Mouse (Mus musculus) embryonic stem cell, embryonic (primary cell): ENCODE results near the gene Pard6a.

Experiments
- CTCF ChIA-PET, 4 experiments: fragments of 300-600 bp in 2 of 4; fragments of 350-600 bp in 2 of 4; sonication (Branson Sonifier 250); formaldehyde crosslinking; loops; one replicate each; lab custom pipeline; 2022; ENCODE audit warnings: inconsistent platforms in 2 of 4; lab: Charles Lee
- POLR2A ChIA-PET, 4 experiments: fragments of 300-600 bp in 2 of 4; fragments of 350-600 bp in 2 of 4; sonication (Branson Sonifier 250); formaldehyde crosslinking; loops; one replicate each; lab custom pipeline; 2022; ENCODE audit warnings: antibody characterized with exemption in 4 of 4, inconsistent platforms in 1 of 4; lab: Charles Lee

Gene Pard6a

GRCm38 (mm10) chr8:105700966-105701824 lies at the start of gene Pard6a, which contains the start of gene Acd:
Gene Pard6a, plus strand, starts transcription at chr8:105701148.
Gene Acd, minus strand, starts transcription at chr8:105701102.
- ChIA-PET POLR2A (interaction anchor here (0.6 to 5.7 kb wide), 43 partner anchors 8 to 356 kb away, joined by 3 to 58 read pairs (median 4); partner anchors contain the start of genes Carmil2 (in 3 of the 4), Agrp (in 2 of the 4), Ctcf (in 2 of the 4) and Gfod2 (in 2 of the 4)), CTCF (interaction anchor here in 3 of 4 experiments (0.5 to 1.6 kb wide), 12 partner anchors 13 to 263 kb away, joined by 3 to 7 read pairs (median 4); partner anchors contain the start of gene Tppp3 (in 1 of the 3))

- ChIA-PET CTCF (interaction anchor here in 3 of 4 experiments (0.5 to 1.6 kb wide), 5 partner anchors 20 to 642 kb away, joined by 3 to 6 read pairs (median 3); partner anchors contain the start of genes Agrp (in 1 of the 3) and Ctcf (in 1 of the 3)), POLR2A (interaction anchor here in 3 of 4 experiments (0.7 to 19.4 kb wide), 8 partner anchors 8 to 1375 kb away, joined by 3 to 236 read pairs (median 4); partner anchors contain the start of genes Agrp (in 1 of the 3) and Ctcf (in 1 of the 3))
Measured at GRCm38 (mm10) chr8:105657641-105658040, 43.3 kb upstream of the Pard6a start.

- ChIA-PET POLR2A (interaction anchor here in 3 of 4 experiments (0.6 to 19.4 kb wide), 23 partner anchors 9 to 283 kb away, joined by 3 to 236 read pairs (median 5); partner anchors contain the start of genes Agrp (in 2 of the 3), Ctcf (in 2 of the 3), Acd (in 1 of the 3) and Pard6a (in 1 of the 3)), CTCF (interaction anchor here (0.6 to 1.5 kb wide), 37 partner anchors 8 to 1021 kb away, joined by 3 to 11 read pairs (median 5); partner anchors contain the start of genes Agrp (in 2 of the 4), Ctcf (in 2 of the 4), Acd (in 1 of the 4) and Pard6a (in 1 of the 4))
Measured at GRCm38 (mm10) chr8:105661167-105661566, 39.8 kb upstream of the Pard6a start.

- ChIA-PET POLR2A (interaction anchor here in 2 of 4 experiments (0.8 to 2.6 kb wide), 5 partner anchors 10 to 17 kb away, joined by 3 to 13 read pairs (median 4); no protein-coding TSS in a partner anchor), CTCF (interaction anchor here in 1 of 4 experiments (0.6 kb wide), 1 partner anchor 20 kb away, joined by 3 read pairs; no protein-coding TSS in a partner anchor)
Measured at GRCm38 (mm10) chr8:105677891-105678290, 23.1 kb upstream of the Pard6a start.

GRCm38 (mm10) chr8:105685325-105685724 lies 15.6 kb upstream of the Pard6a start:
- CTCF ChIA-PET = interaction anchor here (0.6 to 4.1 kb wide), 8 partner anchors 18 to 1768 kb away, joined by 3 to 20 read pairs (median 4); partner anchors contain the start of gene Ripor1 (in 1 of the 4)
- POLR2A ChIA-PET = interaction anchor here in 3 of 4 experiments (0.7 to 4.2 kb wide), 6 partner anchors 15 to 89 kb away, joined by 3 to 45 read pairs (median 4); partner anchors contain the start of genes Acd (in 1 of the 3) and Pard6a (in 1 of the 3)

GRCm38 (mm10) chr8:105685796-105686308 lies 15.1 kb upstream of the Pard6a start, which contains the start of gene Carmil2:
Gene Carmil2, plus strand, starts transcription at chr8:105686274.
- ChIA-PET CTCF (interaction anchor here in 3 of 4 experiments (0.9 to 4.1 kb wide), 8 partner anchors 31 to 152 kb away, joined by 3 to 20 read pairs (median 4); partner anchors contain the start of gene Ripor1 (in 1 of the 3)), POLR2A (interaction anchor here in 3 of 4 experiments (0.6 to 4.9 kb wide), 22 partner anchors 13 to 208 kb away, joined by 3 to 58 read pairs (median 5); partner anchors contain the start of genes Acd (in 3 of the 3), Pard6a (in 3 of the 3), Agrp (in 2 of the 3) and Ctcf (in 2 of the 3))

- ChIA-PET POLR2A (interaction anchor here in 3 of 4 experiments (0.5 to 4.9 kb wide), 36 partner anchors 11 to 610 kb away, joined by 3 to 58 read pairs (median 4); partner anchors contain the start of genes Acd (in 3 of the 3), Agrp (in 3 of the 3), Pard6a (in 3 of the 3) and Ctcf (in 2 of the 3)), CTCF (interaction anchor here (0.5 to 4.1 kb wide), 17 partner anchors 14 to 259 kb away, joined by 3 to 20 read pairs (median 3); partner anchors contain the start of genes Atp6v0d1 (in 1 of the 4), Nrn1l (in 1 of the 4) and Ripor1 (in 1 of the 4))
Measured at GRCm38 (mm10) chr8:105686551-105686950, 14.4 kb upstream of the Pard6a start.

- CTCF ChIA-PET = interaction anchor here (0.5 to 4.1 kb wide), 21 partner anchors 17 to 833 kb away, joined by 3 to 20 read pairs (median 3); partner anchors contain the start of gene Nrn1l (in 1 of the 4)
Measured at GRCm38 (mm10) chr8:105687512-105687911, 13.4 kb upstream of the Pard6a start.

GRCm38 (mm10) chr8:105688242-105688752 lies 12.7 kb upstream of the Pard6a start:
- CTCF ChIA-PET = interaction anchor here (0.5 to 2.8 kb wide), 12 partner anchors 16 to 833 kb away, joined by 3 to 11 read pairs (median 3); no protein-coding TSS in a partner anchor
- POLR2A ChIA-PET = interaction anchor here (0.6 to 4.9 kb wide), 47 partner anchors 9 to 451 kb away, joined by 3 to 58 read pairs (median 4); partner anchors contain the start of genes Acd (in 2 of the 4), Ctcf (in 2 of the 4), Pard6a (in 2 of the 4) and Pskh1 (in 2 of the 4)

More at GRCm38 (mm10) chr8:105687512-105687911, 13.4 kb upstream of the Pard6a start:
- POLR2A ChIA-PET = interaction anchor here in 3 of 4 experiments (0.6 to 4.9 kb wide), 46 partner anchors 9 to 433 kb away, joined by 3 to 58 read pairs (median 4); partner anchors contain the start of genes Acd (in 3 of the 3), Pard6a (in 3 of the 3), Agrp (in 2 of the 3) and Ctcf (in 2 of the 3)

- ChIA-PET CTCF (interaction anchor here in 2 of 4 experiments (0.6 to 1.9 kb wide), 4 partner anchors 25 to 112 kb away, joined by 4 to 6 read pairs (median 6); no protein-coding TSS in a partner anchor), POLR2A (interaction anchor here in 3 of 4 experiments (0.5 to 4.9 kb wide), 21 partner anchors 9 to 205 kb away, joined by 3 to 58 read pairs (median 4); partner anchors contain the start of genes Acd (in 2 of the 3), Pard6a (in 2 of the 3), Agrp (in 1 of the 3) and Atp6v0d1 (in 1 of the 3))
Measured at GRCm38 (mm10) chr8:105689256-105689982, 11.5 kb upstream of the Pard6a start.

- ChIA-PET POLR2A (interaction anchor here in 2 of 4 experiments (1.0 to 4.9 kb wide), 9 partner anchors 9 to 68 kb away, joined by 3 to 58 read pairs (median 6); partner anchors contain the start of genes Acd (in 2 of the 2), Pard6a (in 2 of the 2), Agrp (in 1 of the 2) and Ctcf (in 1 of the 2)), CTCF (interaction anchor here in 1 of 4 experiments (1.9 kb wide), 1 partner anchor 28 kb away, joined by 6 read pairs; no protein-coding TSS in a partner anchor)
Measured at GRCm38 (mm10) chr8:105689983-105690360, 11.0 kb upstream of the Pard6a start.

- CTCF ChIA-PET = interaction anchor here in 2 of 4 experiments (0.5 to 1.0 kb wide), 2 partner anchors 30 to 175 kb away, joined by 3 read pairs; no protein-coding TSS in a partner anchor
- POLR2A ChIA-PET = no interaction called here
Measured at GRCm38 (mm10) chr8:105690978-105691377, 10.0 kb upstream of the Pard6a start.

GRCm38 (mm10) chr8:105692449-105693182 lies 8.3 kb upstream of the Pard6a start:
- POLR2A ChIA-PET = interaction anchor here (0.5 to 2.9 kb wide), 14 partner anchors 8 to 172 kb away, joined by 3 to 10 read pairs (median 3); partner anchors contain the start of genes Acd (in 1 of the 4), Agrp (in 1 of the 4), Ctcf (in 1 of the 4) and Pard6a (in 1 of the 4)
- CTCF ChIA-PET = interaction anchor here in 3 of 4 experiments (1.1 to 1.9 kb wide), 3 partner anchors 56 to 96 kb away, joined by 3 to 6 read pairs (median 4); partner anchors contain the start of genes Agrp (in 1 of the 3) and Ctcf (in 1 of the 3)

- CTCF ChIA-PET = interaction anchor here (0.6 to 1.9 kb wide), 9 partner anchors 20 to 97 kb away, joined by 3 to 9 read pairs (median 3); partner anchors contain the start of genes Agrp (in 1 of the 4), Ctcf (in 1 of the 4) and Ripor1 (in 1 of the 4)
- POLR2A ChIA-PET = interaction anchor here in 3 of 4 experiments (0.5 to 2.9 kb wide), 18 partner anchors 10 to 271 kb away, joined by 3 to 10 read pairs (median 3); partner anchors contain the start of genes Ranbp10 (in 2 of the 3), Agrp (in 1 of the 3) and Ctcf (in 1 of the 3)
Measured at GRCm38 (mm10) chr8:105693648-105694047, 7.3 kb upstream of the Pard6a start.
